Mouse (Mus musculus) neural tube, embryonic 12.5 days (tissue): ENCODE data around the gene Arhgdig. TPM values are rescaled to one million over a fixed set of nuclear protein-coding genes. Genes with fewer than 3 reads are reported as not detected.
"Not testable (repeated sequence)": the region's sequence is repeated elsewhere in the genome, so short reads cannot be mapped to it uniquely, and the experiment has no call there.

ENCODE experiments used
- ATAC-seq: fragments of 200-750 bp; cut with Nextera tagmentation; 2 replicates; pipeline ENCODE4 v1.8.0; 2017; ENCODE audit warnings: low read depth, mild to moderate bottlenecking, moderate TSS enrichment, moderate library complexity; ENCODE audit not compliant: low FRiP score
- H3K27ac ChIP-seq: fragments of 300-500 bp; sonication (generic); 2 replicates; pipeline ENCODE4 v1.5.1; 2016
- H3K27me3 ChIP-seq: fragments of 300-500 bp; sonication (generic); replicated peaks from 2 replicates; pipeline ENCODE4 v1.6.1; 2016; ENCODE audit warnings: mild to moderate bottlenecking
- H3K36me3 ChIP-seq: fragments of 300-500 bp; sonication (generic); 2 replicates; pipeline ENCODE4 v1.6.1; 2016; ENCODE audit warnings: mild to moderate bottlenecking
- H3K4me1 ChIP-seq: fragments of 300-500 bp; sonication (generic); 2 replicates; pipeline ENCODE4 v1.6.1; 2016
- H3K4me2 ChIP-seq: fragments of 300-500 bp; sonication (generic); replicated peaks from 2 replicates; pipeline ENCODE4 v1.6.1; 2016; ENCODE audit warnings: mild to moderate bottlenecking
- H3K4me3 ChIP-seq: fragments of 300-500 bp; sonication (generic); 2 replicates; pipeline ENCODE4 v1.5.1; 2016
- H3K9ac ChIP-seq: fragments of 300-500 bp; sonication (generic); 2 replicates; pipeline ENCODE4 v1.6.1; 2016; ENCODE audit warnings: mild to moderate bottlenecking
- H3K9me3 ChIP-seq: fragments of 300-500 bp; sonication (generic); 2 replicates; pipeline ENCODE4 v1.6.1; 2016; ENCODE audit warnings: mild to moderate bottlenecking
- WGBS: fragments of 180-500 bp; shearing (Covaris S2); methylation state at CpG from one replicate; pipeline ENCODE4 v1.1.7; 2016; 5-methylcytosine and 5-hydroxymethylcytosine counted together
- polyA plus RNA-seq: library from polyadenylated mRNA; unstranded; fragments of >200 nt; fragmentation: Nextera tagmentation; extraction: Ambion mirVana; gene quantifications from 2 replicates; pipeline ENCODE4 v1.2.1, GENCODE M21; 2016

The Arhgdig gene
- polyA plus RNA-seq, 1 experiment from 2014 or later = 45.2 TPM

DNA sequence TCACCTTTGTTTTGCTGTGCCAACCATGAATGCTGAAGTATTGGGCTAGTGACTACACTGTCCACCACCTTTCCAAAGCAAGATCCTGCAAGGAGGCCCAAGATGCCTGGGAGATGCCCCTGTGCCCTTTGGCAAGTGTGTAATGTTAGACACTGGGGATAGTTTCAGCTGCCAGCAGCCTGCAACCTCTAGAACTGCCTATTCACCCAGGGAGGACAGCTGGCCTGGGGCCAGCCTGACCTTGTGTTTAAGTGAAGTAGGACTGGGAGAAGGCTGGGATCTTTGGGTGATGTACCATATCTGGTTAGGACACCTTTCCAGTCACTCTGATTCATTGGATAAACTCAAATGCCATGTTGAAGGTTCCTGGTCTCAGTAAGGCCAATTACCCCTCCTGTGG, 5.6 kb downstream of the Arhgdig start:
- ATAC-seq = no peak

DNA sequence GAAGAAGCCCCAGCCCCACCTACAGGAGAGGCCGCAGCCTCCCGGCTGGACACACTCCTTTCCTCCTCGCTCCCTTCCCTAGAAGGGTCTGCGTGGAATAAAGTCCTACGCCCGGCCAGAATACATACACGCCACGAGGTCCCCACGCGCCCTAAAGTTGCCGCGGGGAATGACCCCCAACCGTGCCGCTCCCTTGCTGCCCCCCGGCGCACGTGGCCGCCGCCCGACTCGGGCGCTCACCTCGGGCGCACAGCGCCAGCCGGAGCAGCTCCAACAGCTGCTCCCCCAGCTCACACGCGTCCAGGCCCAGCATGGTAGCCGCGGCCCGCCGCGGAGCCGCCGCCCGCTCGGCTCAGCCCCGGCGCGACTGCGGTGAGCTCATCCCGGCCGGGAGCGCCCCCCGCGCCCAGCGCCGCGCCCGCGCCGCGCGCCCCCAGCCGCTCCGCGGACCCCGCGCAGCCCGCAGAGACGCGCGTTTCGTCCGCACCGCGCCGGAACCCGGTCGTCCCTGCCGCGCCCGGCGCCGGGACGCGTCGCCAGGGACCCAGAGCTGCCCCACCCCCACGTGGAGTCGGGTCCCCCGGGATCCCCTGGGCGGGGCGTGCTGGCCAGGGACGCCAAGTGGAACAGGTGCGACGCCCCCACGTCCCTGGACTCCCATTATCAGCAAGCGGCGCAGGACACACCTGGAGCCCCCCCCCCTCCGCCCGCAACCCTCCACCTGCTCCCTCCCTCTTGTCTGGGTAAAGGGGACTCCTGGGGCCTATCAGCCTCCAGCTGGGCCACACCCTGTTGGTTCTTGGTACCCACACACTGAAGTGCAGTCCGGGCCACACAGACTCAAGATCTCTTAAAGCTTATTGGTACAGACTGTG, 6.5 kb downstream of the Arhgdig start:
- Histone ChIP-seq H3K27me3 (peaks cover 63% of the 10 kb centered on the region), H3K4me2 (peak overlapping the region; percentile 95), H3K36me3 (peaks cover 19% of the 10 kb centered on the region), H3K4me3 (peak overlapping the region; percentile 50), H3K9me3 (no peaks in the 10 kb centered on the region), H3K9ac (peak overlapping the region; percentile 60), H3K4me1 (peaks cover 18% of the 10 kb centered on the region), H3K27ac (no peak overlapping the region)
- ATAC-seq = peak; percentile 43; the same call in 1 of the 2 replicates
- under 1% methylated on average over 91 of the region's 92 CpGs for WGBS

More for the DNA sequence above, 5.6 kb downstream of the Arhgdig start:
- Histone ChIP-seq H3K4me3 (no peak overlapping the region), H3K4me1 (peaks cover 18% of the 10 kb centered on the region), H3K27me3 (peaks cover 63% of the 10 kb centered on the region), H3K9me3 (no peaks in the 10 kb centered on the region), H3K9ac (no peak overlapping the region), H3K36me3 (peaks cover 10% of the 10 kb centered on the region), H3K27ac (no peak overlapping the region), H3K4me2 (no peak overlapping the region)

DNA sequence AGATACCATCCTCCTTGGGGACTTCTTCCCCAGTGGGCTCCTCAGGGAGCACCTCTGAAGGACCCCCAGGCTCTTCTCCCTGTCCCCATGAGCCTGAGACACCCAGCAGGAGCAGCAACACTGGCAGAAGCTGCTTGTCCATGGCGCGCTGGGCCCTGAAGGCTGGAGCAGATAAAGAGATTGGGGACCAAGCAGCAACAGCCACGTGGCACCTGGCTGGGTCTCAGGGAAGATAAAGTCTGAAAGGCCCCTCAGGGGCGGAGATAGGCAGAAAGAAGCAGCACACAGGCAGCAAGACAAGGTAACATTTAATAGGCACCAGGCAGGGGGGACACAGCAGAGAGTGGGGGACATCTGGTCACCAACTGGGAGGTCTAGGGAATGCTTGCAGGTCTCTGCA, 8.7 kb downstream of the Arhgdig start, which contains the start of gene Pdia2:
Pdia2 (minus strand) TSS at position 196 of the 400 bp plus-strand sequence.
- Histone ChIP-seq H3K27me3 (peaks cover 52% of the 10 kb centered on the region), H3K4me3 (no peak within 1 kb of the TSS), H3K27ac (no peak within 1 kb of the TSS), H3K9ac (no peak within 1 kb of the TSS), H3K9me3 (no peaks in the 10 kb centered on the region), H3K36me3 (peaks cover 41% of the 10 kb centered on the region), H3K4me1 (peaks cover 18% of the 10 kb centered on the region), H3K4me2 (0 out of 2 replicates have a peak within 1 kb of the TSS, but pooled peaks have one; percentile 95)
- WGBS = 81% methylated on average over 4 of the region's 4 CpGs
- ATAC-seq = no peak

DNA sequence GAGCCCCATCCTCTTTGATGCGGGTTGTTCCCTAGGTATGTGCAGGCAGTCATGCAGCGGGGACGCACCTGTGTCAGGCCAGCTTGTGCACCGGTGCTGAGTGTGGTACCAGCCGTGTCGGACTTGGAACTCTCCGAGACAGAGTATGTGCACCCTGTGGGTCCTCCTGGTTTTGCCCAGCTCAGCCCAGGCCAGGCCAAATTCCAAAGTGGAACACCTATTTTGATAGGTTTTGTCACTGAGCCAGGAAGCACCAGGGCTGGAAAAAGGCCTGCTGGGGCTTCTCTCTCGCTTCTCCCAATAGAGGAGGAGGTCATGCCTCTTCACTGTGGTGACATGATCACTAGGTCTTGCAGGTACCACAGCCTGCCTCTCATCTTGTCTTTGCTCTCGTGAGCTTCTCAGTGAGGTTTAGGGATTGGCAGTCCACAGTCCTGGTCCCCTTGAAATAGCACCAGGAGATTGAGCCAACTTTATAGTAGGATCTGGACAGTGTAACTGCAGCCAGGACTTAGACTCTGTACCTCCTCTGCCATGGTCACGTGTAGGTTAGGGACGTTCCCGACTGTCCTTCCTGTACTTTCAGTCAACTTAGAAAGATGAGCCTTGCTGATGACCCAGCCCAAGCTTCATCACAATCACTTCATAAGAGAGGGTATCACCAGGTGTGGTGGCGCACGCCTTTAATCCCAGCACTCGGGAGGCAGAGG, 14.9 kb downstream of the Arhgdig start:
- Histone ChIP-seq H3K27ac (no peak overlapping the region), H3K4me1 (no peaks in the 10 kb centered on the region), H3K9ac (no peak overlapping the region), H3K4me3 (no peak overlapping the region), H3K36me3 (peaks cover 94% of the 10 kb centered on the region), H3K4me2 (no peak overlapping the region), H3K27me3 (no peaks in the 10 kb centered on the region), H3K9me3 (no peaks in the 10 kb centered on the region)
- 97% methylated on average over 15 of the region's 15 CpGs for WGBS
- no peak for ATAC-seq

DNA sequence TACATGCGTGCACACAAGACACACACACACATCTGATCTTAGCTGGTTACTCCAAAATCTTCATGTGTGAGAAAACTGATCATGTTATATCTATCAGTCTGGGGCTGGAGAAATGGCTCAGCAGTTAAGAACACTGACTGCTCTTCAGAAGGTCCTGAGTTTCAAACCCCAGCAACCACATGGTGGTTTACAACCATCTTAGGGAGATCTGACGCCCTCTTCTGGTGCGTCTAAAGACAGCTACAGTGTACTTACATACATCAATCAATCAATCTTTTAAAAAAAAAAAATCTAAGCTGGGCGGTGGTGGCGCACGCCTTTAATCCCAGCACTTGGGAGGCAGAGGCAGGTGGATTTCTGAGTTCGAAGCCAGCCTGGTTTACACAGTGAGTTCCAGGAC, 16.1 kb downstream of the Arhgdig start:
- peaks cover 91% of the 10 kb centered on the region for H3K36me3 ChIP-seq
- not testable (repeated sequence) for H3K4me1 ChIP-seq, H3K4me3 ChIP-seq, H3K27me3 ChIP-seq, H3K27ac ChIP-seq, H3K9ac ChIP-seq, H3K9me3 ChIP-seq, H3K4me2 ChIP-seq, ATAC-seq
- 87% methylated on average over 7 of the region's 7 CpGs for WGBS

DNA sequence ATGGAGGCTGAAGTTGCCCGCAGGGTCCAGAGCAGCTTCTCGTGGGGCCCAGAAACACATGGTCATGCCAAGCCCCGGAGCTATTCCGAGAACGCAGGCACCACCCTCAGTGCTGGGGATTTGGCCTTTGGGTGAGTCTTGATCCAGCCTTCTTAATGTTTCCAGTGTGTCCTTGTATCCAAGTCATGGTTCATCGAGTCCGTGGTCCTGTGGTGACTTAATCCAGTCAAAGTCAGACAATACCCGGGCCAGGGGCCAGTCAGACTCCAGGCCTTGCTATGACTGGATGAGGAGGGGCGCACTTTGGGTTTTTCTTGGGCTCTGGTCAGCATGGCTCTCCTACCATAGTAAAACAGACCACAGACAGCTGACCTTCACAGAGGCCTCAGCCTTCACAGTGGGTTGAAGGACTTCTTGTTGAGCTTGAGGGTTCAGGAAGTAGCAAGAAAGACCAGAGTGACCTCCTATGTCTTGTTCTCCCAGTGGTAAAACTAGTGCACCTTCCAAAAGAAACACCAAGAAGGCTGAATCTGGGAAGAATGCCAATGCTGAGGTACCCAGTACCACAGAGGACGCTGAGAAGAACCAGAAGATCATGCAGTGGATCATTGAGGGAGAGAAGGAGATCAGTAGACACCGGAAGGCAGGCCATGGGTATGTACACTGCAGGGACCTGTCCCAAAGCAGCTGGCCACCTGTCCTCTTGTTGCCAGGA, 19.3 kb downstream of the Arhgdig start:
- Histone ChIP-seq H3K4me3 (no peak overlapping the region), H3K27ac (no peak overlapping the region), H3K4me1 (no peaks in the 10 kb centered on the region), H3K27me3 (no peaks in the 10 kb centered on the region), H3K4me2 (no peak overlapping the region), H3K9me3 (no peaks in the 10 kb centered on the region), H3K36me3 (peaks cover 83% of the 10 kb centered on the region), H3K9ac (no peak overlapping the region)
- ATAC-seq = no peak
- 97% methylated on average over 11 of the region's 11 CpGs for WGBS

DNA sequence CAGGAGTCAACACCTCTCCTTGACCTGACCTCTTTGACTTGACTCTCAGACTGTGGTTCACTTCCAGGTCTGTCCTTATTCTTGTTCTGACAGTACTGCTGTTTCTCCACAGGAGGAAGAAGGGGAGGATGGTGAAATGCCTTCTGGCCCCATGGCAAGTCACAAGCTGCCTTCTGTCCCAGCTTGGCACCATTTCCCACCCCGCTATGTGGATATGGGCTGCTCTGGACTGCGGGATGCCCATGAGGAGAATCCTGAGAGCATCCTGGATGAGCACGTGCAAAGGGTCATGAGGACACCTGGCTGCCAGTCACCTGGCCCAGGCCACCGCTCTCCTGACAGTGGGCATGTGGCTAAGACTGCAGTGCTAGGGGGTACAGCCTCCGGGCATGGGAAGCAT, 20.0 kb downstream of the Arhgdig start:
- no peak overlapping the region for H3K4me3 ChIP-seq
- no peak overlapping the region for H3K4me2 ChIP-seq
- H3K27me3 ChIP-seq = no peaks in the 10 kb centered on the region
- no peaks in the 10 kb centered on the region for H3K9me3 ChIP-seq
- 93% methylated on average over 5 of the region's 5 CpGs for WGBS
- H3K36me3 ChIP-seq = peaks cover 80% of the 10 kb centered on the region
- no peaks in the 10 kb centered on the region for H3K4me1 ChIP-seq
- ATAC-seq = no peak
- no peak overlapping the region for H3K9ac ChIP-seq
- no peak overlapping the region for H3K27ac ChIP-seq

DNA sequence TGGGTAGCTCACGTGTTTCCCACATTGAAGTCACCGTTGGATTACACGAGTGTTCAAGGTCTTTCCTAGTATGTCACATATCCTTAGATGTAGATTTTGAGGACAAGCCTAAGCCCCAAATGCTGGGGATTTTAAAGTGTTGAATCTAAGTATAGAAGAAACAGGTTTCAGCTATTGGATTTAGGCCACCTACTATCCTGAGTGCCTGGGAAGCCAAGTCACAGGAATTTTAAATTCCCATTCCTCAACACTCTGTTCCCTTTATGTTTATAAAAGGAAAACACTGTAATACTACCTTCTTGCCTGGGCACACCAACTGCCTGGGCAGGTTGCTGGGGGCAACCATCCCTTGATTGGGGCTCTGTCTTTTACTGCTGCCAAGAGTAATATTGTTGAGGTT, 26.4 kb downstream of the Arhgdig start:
- Histone ChIP-seq H3K9me3 (no peaks in the 10 kb centered on the region), H3K36me3 (peaks cover 36% of the 10 kb centered on the region), H3K4me1 (no peaks in the 10 kb centered on the region), H3K4me2 (no peak overlapping the region), H3K4me3 (no peak overlapping the region), H3K9ac (no peak overlapping the region), H3K27me3 (no peaks in the 10 kb centered on the region), H3K27ac (no peak overlapping the region)
- no peak for ATAC-seq
- 97% methylated on average over 3 of the region's 3 CpGs for WGBS

DNA sequence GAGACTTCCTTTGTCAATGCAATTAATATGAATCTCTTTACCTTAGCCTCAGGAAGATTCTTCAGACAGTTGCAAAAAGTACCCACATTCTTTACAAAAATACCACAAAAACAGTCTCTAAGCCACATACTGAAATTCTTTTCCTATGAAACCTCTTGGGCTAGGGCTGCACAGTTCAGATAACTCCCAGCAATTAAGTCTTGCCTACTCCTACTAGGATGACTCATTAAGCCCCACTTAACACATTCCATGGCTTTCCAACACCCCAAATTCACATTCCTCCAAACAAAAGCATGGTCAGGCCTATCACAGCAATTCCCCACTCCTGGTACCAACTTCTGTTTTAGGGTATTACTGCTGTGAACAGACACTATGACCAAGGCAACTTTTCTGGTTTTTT, 29.0 kb downstream of the Arhgdig start:
- Histone ChIP-seq H3K9me3 (no peaks in the 10 kb centered on the region), H3K4me3 (no peak overlapping the region), H3K36me3 (peaks cover 30% of the 10 kb centered on the region), H3K9ac (no peak overlapping the region), H3K27me3 (no peaks in the 10 kb centered on the region), H3K4me1 (no peaks in the 10 kb centered on the region), H3K27ac (no peak overlapping the region), H3K4me2 (no peak overlapping the region)
- no peak for ATAC-seq

DNA sequence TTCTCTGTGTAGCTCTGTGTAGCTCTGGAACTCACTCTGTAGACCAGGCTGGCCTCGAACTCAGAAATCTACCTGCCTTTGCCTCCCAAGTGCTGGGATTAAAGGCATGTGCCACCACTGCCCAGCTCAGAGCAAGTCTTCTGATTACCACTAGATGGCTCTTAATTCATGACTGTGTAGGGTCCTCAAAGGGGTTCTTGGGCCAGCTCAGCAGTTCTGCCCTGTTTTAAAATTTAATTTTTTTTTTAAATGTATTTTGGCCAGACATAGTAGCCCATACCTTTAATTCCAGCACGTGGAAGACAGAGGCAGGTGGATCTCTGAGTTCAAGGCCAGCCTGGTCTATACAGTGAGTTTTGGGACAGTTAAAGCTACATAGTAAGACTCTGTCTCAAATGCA, 32.3 kb downstream of the Arhgdig start:
- H3K27ac ChIP-seq, H3K4me1 ChIP-seq, H3K27me3 ChIP-seq, H3K4me3 ChIP-seq, H3K9me3 ChIP-seq, H3K9ac ChIP-seq, H3K4me2 ChIP-seq, ATAC-seq: not testable (repeated sequence)
- WGBS = 88% methylated on average over 2 of the region's 2 CpGs
- H3K36me3 ChIP-seq = peaks cover 18% of the 10 kb centered on the region

DNA sequence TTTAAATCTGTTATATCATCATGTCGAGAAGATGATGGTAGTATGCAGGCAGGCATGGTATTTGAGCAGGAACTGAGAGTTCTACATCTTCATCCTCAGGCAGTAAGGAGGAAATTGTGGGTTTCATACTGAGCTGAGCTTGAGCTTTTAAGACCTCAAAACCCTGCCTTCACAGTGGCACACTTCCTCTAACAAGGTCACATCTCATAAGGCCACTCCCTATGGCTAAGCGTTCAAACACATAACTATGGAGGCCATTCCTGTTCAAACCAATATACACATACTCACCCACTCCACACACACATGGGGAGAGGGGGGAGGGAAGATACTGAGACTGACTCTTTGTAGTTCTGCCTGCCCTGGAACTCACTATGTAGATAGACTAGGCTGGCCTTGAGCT, 39.5 kb downstream of the Arhgdig start:
- Histone ChIP-seq H3K9ac (no peak overlapping the region), H3K4me2 (no peak overlapping the region), H3K9me3 (no peaks in the 10 kb centered on the region), H3K4me1 (no peaks in the 10 kb centered on the region), H3K36me3 (no peaks in the 10 kb centered on the region; the same call in 1 of the 2 replicates), H3K4me3 (no peak overlapping the region), H3K27me3 (no peaks in the 10 kb centered on the region), H3K27ac (no peak overlapping the region)
- ATAC-seq = no peak
- 97% methylated on average over 2 of the region's 2 CpGs for WGBS

DNA sequence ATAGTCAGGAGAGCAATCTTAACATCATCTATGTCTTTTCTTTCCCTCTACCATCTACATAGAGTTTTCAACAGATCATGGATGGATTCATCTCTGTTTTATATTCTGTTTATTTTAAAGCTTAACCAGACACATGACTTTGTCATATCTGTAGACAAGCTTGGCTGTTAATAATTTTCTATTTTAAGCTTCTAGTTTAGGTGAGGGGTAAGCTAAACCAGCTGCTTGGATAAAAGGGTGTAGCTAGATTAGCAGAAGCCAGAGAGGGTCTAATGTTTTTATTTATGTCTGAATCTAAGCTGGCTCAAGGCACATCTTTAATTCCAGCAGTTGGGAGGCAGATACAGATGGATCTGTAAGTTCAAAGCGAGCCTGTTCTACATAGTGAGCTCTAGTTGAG, 44.9 kb downstream of the Arhgdig start:
- Histone ChIP-seq H3K27me3 (no peaks in the 10 kb centered on the region), H3K4me2 (no peak overlapping the region), H3K4me3 (no peak overlapping the region), H3K4me1 (no peaks in the 10 kb centered on the region), H3K36me3 (no peaks in the 10 kb centered on the region), H3K27ac (no peak overlapping the region), H3K9me3 (no peaks in the 10 kb centered on the region), H3K9ac (no peak overlapping the region)
- 95% methylated on average over 1 of the region's 1 CpGs for WGBS
- ATAC-seq = no peak
